Mouse (Mus musculus): Measurements from ENCODE around the gene Trim8. TPM values are rescaled to one million over a fixed set of nuclear protein-coding genes. Genes with fewer than 3 reads are reported as not detected.

The Trim8 gene
- total and polyA plus RNA-seq, 2 experiments from 2014 or later = 14.3 to 35.9 TPM

GRCm38 (mm10) chr19:46480624-46481345 is 20.7 kb upstream of the Trim8 start:
- H3K4me3 ChIP-seq (ENCODE audit: low read depth, low read length) = no peak overlapping the region
- H3K9me3 ChIP-seq (replicated peaks; ENCODE audit: control insufficient read depth, low read length) = no peaks in the 10 kb centered on the region
- 72% methylated on average over 10 of the region's 10 CpGs for WGBS
- ATAC-seq (ENCODE audit: insufficient read depth, low read depth) (no peak), DNase-seq (ENCODE audit: low spot score) (no peak)
- TF ChIP-seq EP300 (IDR thresholded peaks at IDR 0.05; ENCODE audit: low read depth) = no peak
- no peak for TF ChIP-seq CTCF (IDR thresholded peaks at IDR 0.05; ENCODE audit: low read depth)
- H3K4me1 ChIP-seq (ENCODE audit: control insufficient read depth, insufficient read depth) = peaks cover 75% of the 10 kb centered on the region
- H3K9ac ChIP-seq (replicated peaks; ENCODE audit: low read depth, low read length) = no peak overlapping the region
- H3K27ac ChIP-seq (ENCODE audit: low read depth) = no peak overlapping the region
- H3K27me3 ChIP-seq (ENCODE audit: control insufficient read depth, insufficient read depth, low read length) = no peaks in the 10 kb centered on the region
- no peak overlapping the region for H3K4me2 ChIP-seq (ENCODE audit: low read depth, low read length)
- peaks cover 11% of the 10 kb centered on the region; the same call in 1 of the 2 replicates for H3K36me3 ChIP-seq (replicated peaks; ENCODE audit: control insufficient read depth, insufficient read depth, low read length)

DNA sequence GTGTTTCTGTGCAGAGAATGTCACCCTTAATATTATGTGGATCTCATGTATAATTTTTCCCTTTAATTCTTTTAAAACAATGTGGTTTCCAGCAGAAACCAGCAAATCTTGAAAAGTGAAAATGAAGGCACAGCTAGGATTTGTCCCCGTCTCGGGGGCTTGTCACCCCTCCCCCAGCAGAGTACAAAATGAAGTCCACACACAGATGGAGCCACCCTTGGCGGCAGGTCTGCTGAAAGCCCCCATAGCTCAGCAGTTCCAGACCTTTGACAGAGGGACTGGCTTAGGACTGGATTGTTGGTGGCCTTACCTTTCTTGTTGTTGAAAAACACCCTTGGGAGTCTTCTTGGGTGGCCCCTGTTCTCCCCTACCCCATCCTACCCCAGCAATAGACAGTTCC is 20.1 kb upstream of the Trim8 start:
- TF ChIP-seq EP300 (IDR thresholded peaks at IDR 0.05; ENCODE audit: low read depth) = no peak
- TF ChIP-seq CTCF (IDR thresholded peaks at IDR 0.05; ENCODE audit: low read depth) = no peak
- 64% methylated on average over 3 of the region's 3 CpGs for WGBS
- no peaks in the 10 kb centered on the region for H3K9me3 ChIP-seq (replicated peaks; ENCODE audit: control insufficient read depth, low read length)
- no peak for DNase-seq (ENCODE audit: low spot score)
- ATAC-seq (ENCODE audit: insufficient read depth, low read depth) = no peak
- H3K27ac ChIP-seq (ENCODE audit: low read depth) = no peak overlapping the region
- H3K4me2 ChIP-seq (ENCODE audit: low read depth, low read length) = no peak overlapping the region
- H3K36me3 ChIP-seq (replicated peaks; ENCODE audit: control insufficient read depth, insufficient read depth, low read length) = peaks cover 11% of the 10 kb centered on the region; the same call in 1 of the 2 replicates
- H3K4me3 ChIP-seq (ENCODE audit: low read depth, low read length) = no peak overlapping the region
- no peaks in the 10 kb centered on the region for H3K27me3 ChIP-seq (ENCODE audit: control insufficient read depth, insufficient read depth, low read length)
- H3K9ac ChIP-seq (replicated peaks; ENCODE audit: low read depth, low read length) = no peak overlapping the region
- peaks cover 80% of the 10 kb centered on the region for H3K4me1 ChIP-seq (ENCODE audit: control insufficient read depth, insufficient read depth)

DNA sequence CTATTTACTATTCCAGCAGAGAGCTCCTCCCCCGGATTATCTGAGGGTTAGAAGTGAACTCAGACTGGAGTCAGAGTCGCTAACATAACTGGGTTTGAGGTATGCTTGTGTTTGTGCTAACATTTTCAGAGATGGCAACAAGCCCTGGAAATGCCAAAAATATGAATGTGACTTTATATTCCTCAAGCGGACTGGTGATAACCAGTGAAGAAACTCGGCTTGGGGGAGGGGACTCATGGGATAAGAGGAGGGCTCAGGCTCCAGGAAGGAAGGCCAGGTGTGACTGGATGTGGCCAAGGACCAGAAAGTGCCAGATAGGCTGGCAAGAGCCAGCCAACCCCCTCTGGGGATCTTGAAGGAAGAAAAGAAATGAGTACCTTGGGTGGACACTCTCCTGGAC is 19.7 kb upstream of the Trim8 start:
- Histone ChIP-seq H3K27me3 (ENCODE audit: control insufficient read depth, insufficient read depth, low read length) (no peaks in the 10 kb centered on the region), H3K36me3 (replicated peaks; ENCODE audit: control insufficient read depth, insufficient read depth, low read length) (peaks cover 11% of the 10 kb centered on the region; the same call in 1 of the 2 replicates), H3K4me3 (ENCODE audit: low read depth, low read length) (no peak overlapping the region), H3K4me1 (ENCODE audit: control insufficient read depth, insufficient read depth) (peaks cover 84% of the 10 kb centered on the region), H3K9ac (replicated peaks; ENCODE audit: low read depth, low read length) (no peak overlapping the region), H3K27ac (ENCODE audit: low read depth) (no peak overlapping the region), H3K4me2 (ENCODE audit: low read depth, low read length) (no peak overlapping the region), H3K9me3 (replicated peaks; ENCODE audit: control insufficient read depth, low read length) (no peaks in the 10 kb centered on the region)
- WGBS = 28% methylated on average over 4 of the region's 4 CpGs
- TF ChIP-seq EP300 (IDR thresholded peaks at IDR 0.05; ENCODE audit: low read depth) = no peak
- no peak for TF ChIP-seq CTCF (IDR thresholded peaks at IDR 0.05; ENCODE audit: low read depth)
- DNase-seq (ENCODE audit: low spot score) = no peak
- no peak for ATAC-seq (ENCODE audit: insufficient read depth, low read depth)

DNA sequence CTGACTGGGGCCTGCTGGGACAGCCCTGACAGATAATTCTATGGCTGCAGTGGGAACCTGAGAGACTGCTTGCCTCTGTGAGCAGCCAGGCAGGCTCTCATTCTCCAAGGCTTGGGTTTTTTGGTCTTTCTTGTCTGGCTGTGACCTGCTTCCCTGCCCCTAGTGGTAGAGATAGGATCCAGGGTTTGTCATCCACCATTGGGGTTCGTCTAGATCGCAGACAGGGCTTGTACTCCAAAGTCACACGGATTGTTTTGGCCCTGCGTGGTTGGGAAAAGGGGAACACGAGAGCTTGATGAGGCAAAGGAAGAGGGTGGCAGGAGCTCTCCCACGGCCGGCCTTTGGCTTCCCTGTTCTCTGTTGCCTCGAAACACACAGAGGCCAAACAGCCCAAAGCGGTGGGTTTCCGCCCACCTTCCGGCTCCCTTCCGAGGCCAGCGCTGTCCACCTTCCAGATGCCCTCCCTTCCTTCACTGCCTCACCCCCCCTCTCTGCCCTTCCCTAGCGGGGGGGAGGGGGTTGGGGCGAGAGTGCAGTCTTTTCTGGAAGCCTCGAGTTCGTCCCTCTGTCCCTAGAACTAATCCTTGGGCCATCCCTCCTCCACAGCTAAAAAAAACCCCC is 18.5 kb upstream of the Trim8 start:
- Histone ChIP-seq H3K4me1 (ENCODE audit: control insufficient read depth, insufficient read depth) (peaks cover 85% of the 10 kb centered on the region), H3K9ac (replicated peaks; ENCODE audit: low read depth, low read length) (peak overlapping the region; percentile 8; the same call in 1 of the 2 replicates), H3K27me3 (ENCODE audit: control insufficient read depth, insufficient read depth, low read length) (no peaks in the 10 kb centered on the region), H3K9me3 (replicated peaks; ENCODE audit: control insufficient read depth, low read length) (no peaks in the 10 kb centered on the region), H3K27ac (ENCODE audit: low read depth) (peak overlapping the region; percentile 98), H3K36me3 (replicated peaks; ENCODE audit: control insufficient read depth, insufficient read depth, low read length) (peaks cover 11% of the 10 kb centered on the region; the same call in 1 of the 2 replicates), H3K4me2 (ENCODE audit: low read depth, low read length) (peak overlapping the region; percentile 27; the same call in 1 of the 2 replicates), H3K4me3 (ENCODE audit: low read depth, low read length) (no peak overlapping the region)
- ATAC-seq (ENCODE audit: insufficient read depth, low read depth) = no peak
- DNase-seq (ENCODE audit: low spot score) = peak; percentile 42
- WGBS = 39% methylated on average over 16 of the region's 17 CpGs
- TF ChIP-seq EP300 (IDR thresholded peaks at IDR 0.05; ENCODE audit: low read depth) = no peak
- TF ChIP-seq CTCF (IDR thresholded peaks at IDR 0.05; ENCODE audit: low read depth) = peak; percentile 50

DNA sequence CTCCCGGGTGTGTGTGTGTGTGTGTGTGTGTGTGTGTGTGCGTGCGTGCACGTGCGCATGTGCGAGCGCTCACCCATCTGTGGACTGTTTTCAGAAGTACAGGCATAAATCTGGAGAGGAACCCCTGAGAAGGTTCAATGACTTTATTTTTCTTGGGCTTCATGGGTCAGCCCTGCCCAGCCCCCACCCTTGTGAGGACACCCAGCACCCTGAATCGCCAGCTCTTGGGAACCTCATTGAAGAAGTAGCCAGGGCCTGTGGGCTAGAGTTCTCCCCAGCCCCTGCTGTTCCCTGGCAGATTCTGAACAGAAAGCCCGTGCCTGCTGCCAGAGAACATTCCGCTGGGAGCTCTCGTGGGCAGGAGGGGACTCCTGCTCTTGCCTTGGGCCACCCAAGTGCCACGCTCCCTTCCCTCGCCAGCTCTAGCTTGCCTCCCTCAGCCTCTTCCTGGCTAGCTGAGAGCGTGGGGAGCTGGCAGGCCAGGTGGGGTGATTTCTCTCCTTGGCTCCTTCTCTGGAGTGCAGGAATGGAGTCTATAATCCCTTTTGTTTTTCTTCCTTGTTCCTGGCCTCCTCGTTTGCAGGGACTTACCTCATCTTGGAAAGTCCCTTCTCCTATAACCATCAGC is 17.7 kb upstream of the Trim8 start:
- peak overlapping the region; percentile 58 for H3K9ac ChIP-seq (replicated peaks; ENCODE audit: low read depth, low read length)

More for the DNA sequence above, 17.7 kb upstream of the Trim8 start:
- Histone ChIP-seq H3K27ac (ENCODE audit: low read depth) (peak overlapping the region; percentile 98), H3K4me1 (ENCODE audit: control insufficient read depth, insufficient read depth) (peaks cover 77% of the 10 kb centered on the region), H3K4me3 (ENCODE audit: low read depth, low read length) (no peak overlapping the region), H3K4me2 (ENCODE audit: low read depth, low read length) (peak overlapping the region; percentile 27), H3K9me3 (replicated peaks; ENCODE audit: control insufficient read depth, low read length) (no peaks in the 10 kb centered on the region), H3K27me3 (ENCODE audit: control insufficient read depth, insufficient read depth, low read length) (no peaks in the 10 kb centered on the region), H3K36me3 (replicated peaks; ENCODE audit: control insufficient read depth, insufficient read depth, low read length) (peaks cover 11% of the 10 kb centered on the region; the same call in 1 of the 2 replicates)
- WGBS = 56% methylated on average over 15 of the region's 15 CpGs
- ATAC-seq (ENCODE audit: insufficient read depth, low read depth) (peak; percentile 12; the same call in 1 of the 2 replicates), DNase-seq (ENCODE audit: low spot score) (peak; percentile 37)
- TF ChIP-seq EP300 (IDR thresholded peaks at IDR 0.05; ENCODE audit: low read depth) = no peak
- TF ChIP-seq CTCF (IDR thresholded peaks at IDR 0.05; ENCODE audit: low read depth) = no peak
